Mouse (Mus musculus) stomach, embryonic 14.5 days (tissue): ENCODE data around the gene Paqr8. TPM values are rescaled to one million over a fixed set of nuclear protein-coding genes. Genes with fewer than 3 reads are reported as not detected.

ENCODE experiments used
- ATAC-seq: fragments of 200-750 bp; cut with Nextera tagmentation; 2 replicates; pipeline ENCODE4 v1.8.0; 2017; ENCODE audit warnings: low read depth, moderate TSS enrichment; ENCODE audit not compliant: insufficient number of reproducible peaks, insufficient read depth, low FRiP score
- H3K27ac ChIP-seq: fragments of 300-500 bp; sonication (generic); 2 replicates; pipeline ENCODE4 v1.5.1; 2014; ENCODE audit warnings: mild to moderate bottlenecking, low read length, moderate library complexity, mixed read lengths
- H3K27me3 ChIP-seq: fragments of 300-500 bp; sonication (generic); 2 replicates; pipeline ENCODE4 v1.6.1; 2014; ENCODE audit warnings: low read length, control low read depth, mixed read lengths; ENCODE audit not compliant: control insufficient read depth, insufficient read depth
- H3K36me3 ChIP-seq: fragments of 300-500 bp; sonication (generic); 2 replicates; pipeline ENCODE4 v1.6.1; 2014; ENCODE audit warnings: mild to moderate bottlenecking, control low read depth, low read length, moderate library complexity, mixed read lengths; ENCODE audit not compliant: control insufficient read depth, insufficient read depth
- H3K4me1 ChIP-seq: fragments of 300-500 bp; sonication (generic); 2 replicates; pipeline ENCODE4 v1.6.1; 2014; ENCODE audit warnings: low read length, control low read depth, mixed read lengths; ENCODE audit not compliant: control insufficient read depth, insufficient read depth
- H3K4me2 ChIP-seq: fragments of 300-500 bp; sonication (generic); replicated peaks from 2 replicates; pipeline ENCODE4 v1.6.1; 2014; ENCODE audit warnings: low read depth, low read length, control low read depth
- H3K4me3 ChIP-seq: fragments of 300-500 bp; sonication (generic); 2 replicates; pipeline ENCODE4 v1.5.1; 2014; ENCODE audit warnings: low read depth, low read length, control low read depth
- H3K9ac ChIP-seq: fragments of 300-500 bp; sonication (generic); replicated peaks from 2 replicates; pipeline ENCODE4 v1.6.1; 2014; ENCODE audit warnings: low read depth, mild to moderate bottlenecking, control low read depth, low read length, moderate library complexity, mixed read lengths
- H3K9me3 ChIP-seq: fragments of 300-500 bp; sonication (generic); 2 replicates; pipeline ENCODE4 v1.6.1; 2016; ENCODE audit warnings: low read depth, low read length, control low read depth; ENCODE audit not compliant: control insufficient read depth
- WGBS: fragments of 180-500 bp; shearing (Covaris S2); extraction: QIAGEN DNeasy Blood & Tissue Kit; methylation state at CpG from one replicate; pipeline ENCODE4 v1.1.7; 2014; 5-methylcytosine and 5-hydroxymethylcytosine counted together
- polyA plus RNA-seq: library from polyadenylated mRNA; unstranded; fragments of >200 nt; fragmentation: Nextera tagmentation; extraction: Ambion mirVana; gene quantifications from 2 replicates; pipeline ENCODE4 v1.2.1, GENCODE M21; 2014

Gene Paqr8
- polyA plus RNA-seq, 1 experiment from 2014 or later = 14.7 TPM

DNA sequence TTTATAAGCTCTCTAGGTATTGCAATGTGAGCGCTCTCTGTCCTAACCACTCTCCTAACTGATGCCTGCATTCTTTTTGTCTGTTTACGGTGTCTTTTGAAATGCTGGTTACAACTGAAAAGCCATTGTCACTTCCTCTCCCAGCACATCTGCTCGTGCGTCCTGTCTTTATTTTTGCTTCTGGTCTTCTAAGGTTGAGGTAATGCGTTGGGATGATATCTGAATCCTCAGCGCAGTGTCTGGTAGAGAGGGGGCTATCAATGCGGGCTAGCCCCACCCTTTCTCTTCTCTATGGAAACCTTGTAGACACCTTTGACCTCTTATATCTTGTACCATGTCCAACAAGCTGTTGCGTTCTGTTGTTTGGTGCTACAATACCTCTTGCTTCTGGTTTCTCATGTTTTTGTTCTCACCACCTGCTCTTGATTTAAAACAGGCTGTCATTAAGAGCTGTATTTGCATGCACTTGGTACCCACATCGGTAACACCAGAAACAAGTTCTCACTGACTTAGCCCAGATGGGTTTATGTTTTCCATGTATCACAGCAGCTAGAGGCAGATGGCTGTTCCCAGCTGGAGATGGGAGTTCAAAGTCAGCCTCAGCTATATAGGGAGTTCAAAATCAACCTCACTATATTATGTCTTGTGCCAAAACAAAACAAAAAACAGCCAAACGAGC is 96.1 kb downstream of the Paqr8 start:
- Histone ChIP-seq H3K4me2 (no peak overlapping the region), H3K4me1 (no peaks in the 10 kb centered on the region), H3K9ac (no peak overlapping the region), H3K36me3 (no peaks in the 10 kb centered on the region), H3K27me3 (no peaks in the 10 kb centered on the region), H3K27ac (no peak overlapping the region), H3K4me3 (no peak overlapping the region), H3K9me3 (no peaks in the 10 kb centered on the region)
- 72% methylated on average over 10 of the region's 10 CpGs for WGBS
- no peak for ATAC-seq

Other genes with a start within 250 kb of the Paqr8 start
- gene Il17a, start 159.7 kb upstream of the Paqr8 start, polyA plus RNA-seq = not detected in 2 replicates
- not detected in 2 replicates for gene Il17f, start 100.0 kb upstream of the Paqr8 start, polyA plus RNA-seq
- 140 TPM in 2 replicates for gene Mcm3, start 70.3 kb upstream of the Paqr8 start, polyA plus RNA-seq
- gene Efhc1, start 61.0 kb downstream of the Paqr8 start, polyA plus RNA-seq = 3.4 and 3.6 TPM in 2 replicates
- 9.9 and 10.6 TPM in 2 replicates for gene Tram2, start 188.6 kb downstream of the Paqr8 start, polyA plus RNA-seq